Mouse (Mus musculus): ENCODE data around the gene Sept9.

GRCm38 (mm10) chr11:117363918-117364317 lies 164.5 kb downstream of the Sept9 start:
- TF ChIP-seq POLR2A (IDR thresholded peaks at IDR 0.05; ENCODE audit: borderline replicate concordance, extremely low read depth, low read depth, low read length) (no peak), CTCF (IDR thresholded peaks at IDR 0.05; ENCODE audit: insufficient read depth, low read length) (no peak)

All from lung, adult 2 months (tissue).